Mouse (Mus musculus) c-Kit-positive CD71-positive TER-119-positive erythroid progenitor cells, embryonic 14.5 days (primary cell): ENCODE data around the gene Inmt.
A peak's percentile ranks its signal among the peaks of the same experiment; 100 is the strongest.
"Not testable (repeated sequence)": the region's sequence is repeated elsewhere in the genome, so short reads cannot be mapped to it uniquely, and the experiment has no call there.

Experiments used
- DNase-seq: peaks from one replicate; pipeline ENCODE4 v3.0.0-alpha.2; 2013; ENCODE audit warnings: low spot score

Inmt gene

GRCm38 (mm10) chr6:55174741-55175181 is at the start of gene Inmt:
Inmt (minus strand) TSS chr6:55175043.
- DNase-seq = no peak

GRCm38 (mm10) chr6:55223986-55224385 is 49.1 kb upstream of the Inmt start:
- DNase-seq = no peak

- no peak for DNase-seq
These were observed 43.4 kb upstream of the Inmt start for GRCm38 (mm10) chr6:55218232-55218631.

GRCm38 (mm10) chr6:55214541-55214940 is 39.7 kb upstream of the Inmt start:
- no peak for DNase-seq

GRCm38 (mm10) chr6:55210423-55211365 is 35.9 kb upstream of the Inmt start:
- no peak for DNase-seq

- DNase-seq = no peak
These were observed 32.9 kb upstream of the Inmt start for GRCm38 (mm10) chr6:55207786-55208185.

GRCm38 (mm10) chr6:55203931-55204330 is 29.1 kb upstream of the Inmt start:
- no peak for DNase-seq

GRCm38 (mm10) chr6:55202913-55203910 is 28.4 kb upstream of the Inmt start, which contains the start of gene Mindy4:
Mindy4 (plus strand) TSS chr6:55203383.
- DNase-seq = peak; percentile 63

- DNase-seq = no peak
These were observed 24.2 kb upstream of the Inmt start for GRCm38 (mm10) chr6:55199047-55199446.

GRCm38 (mm10) chr6:55193171-55193570 is 18.3 kb upstream of the Inmt start:
- DNase-seq = no peak

- no peak for DNase-seq
These were observed 16.7 kb upstream of the Inmt start for GRCm38 (mm10) chr6:55191537-55191936.

GRCm38 (mm10) chr6:55189406-55189805 is 14.6 kb upstream of the Inmt start:
- DNase-seq = no peak

- not testable (repeated sequence) for DNase-seq
These were observed 13.0 kb upstream of the Inmt start for GRCm38 (mm10) chr6:55187827-55188226.

- DNase-seq = no peak
These were observed 8.0 kb upstream of the Inmt start for GRCm38 (mm10) chr6:55182655-55183430.

GRCm38 (mm10) chr6:55179560-55179959 is 4.7 kb upstream of the Inmt start:
- no peak for DNase-seq

GRCm38 (mm10) chr6:55177060-55177732 is 2.4 kb upstream of the Inmt start:
- DNase-seq = peak; percentile 12

GRCm38 (mm10) chr6:55175892-55176291 is 1.0 kb upstream of the Inmt start:
- DNase-seq = no peak

GRCm38 (mm10) chr6:55175456-55175855 is 613 bp upstream of the Inmt start:
- no peak for DNase-seq

- DNase-seq = no peak
These were observed 898 bp downstream of the Inmt start for GRCm38 (mm10) chr6:55173941-55174349.

GRCm38 (mm10) chr6:55173171-55173570 is 1.7 kb downstream of the Inmt start:
- DNase-seq = no peak

- no peak for DNase-seq
These were observed 3.2 kb downstream of the Inmt start for GRCm38 (mm10) chr6:55171638-55172037.
